ENCODE assay signal across 8 mouse cellular contexts in genomic region chr1:189080797-189081196, GRCm38 (mm10).
A peak's percentile ranks its signal among the peaks of the same experiment; 100 is the strongest.
DNase-seq lines count a peak whose midpoint lies in the region; ATAC-seq and TF ChIP-seq lines count a peak whose summit lies in the region.

No protein-coding gene starts in this region.

- intact Hi-C loops in left cerebral cortex, postnatal 36 days (cut with DNase I): no loop called here

- 24% methylated on average over 9 of the region's 9 CpGs for WGBS in midbrain, embryonic 11.5 days
- WGBS in stomach, postnatal 0 days: 15% methylated on average over 9 of the region's 9 CpGs

- ATAC-seq in midbrain, embryonic 11.5 days (ENCODE audit: low FRiP score): peak; percentile 85
- ATAC-seq in stomach, postnatal 0 days (ENCODE audit: low FRiP score, low TSS enrichment): peak; percentile 80

- no peaks in the 10 kb centered on the region for H3K27me3 ChIP-seq in midbrain, embryonic 11.5 days (ENCODE audit: control insufficient read depth, insufficient read depth, low read length)
- no peaks in the 10 kb centered on the region for H3K27me3 ChIP-seq in stomach, postnatal 0 days (ENCODE audit: control insufficient read depth, insufficient read depth, low read length)

- no peak overlapping the region for H3K4me3 ChIP-seq in midbrain, embryonic 11.5 days (ENCODE audit: low read depth, low read length)
- no peak overlapping the region for H3K4me3 ChIP-seq in stomach, postnatal 0 days (ENCODE audit: low read depth, low read length)

- DNase-seq in left cerebral cortex, adult 18-20 months (ENCODE audit: low spot score in 2 of 2): peak; percentile 49 to 52
- DNase-seq in left cerebral cortex, adult 11 months (ENCODE audit: low spot score): no peak
- DNase-seq in cerebellum, postnatal 25 days: peak; percentile 52 to 73
- DNase-seq in gastrocnemius, postnatal 10 days: peak; percentile 70
- DNase-seq in hindlimb bud, embryonic 11.5 days (ENCODE audit: extremely low spot score, low read depth, low spot score): peak; percentile 31
- DNase-seq in left cerebral cortex, postnatal 36 days (ENCODE audit: low spot score in 2 of 2): peak; percentile 24 to 38
- peak; percentile 94 for DNase-seq in midbrain, embryonic 11.5 days (ENCODE audit: low spot score, missing footprints)
- DNase-seq in stomach, postnatal 0 days (ENCODE audit: low spot score): peak; percentile 66

- no peak overlapping the region for H3K27ac ChIP-seq in midbrain, embryonic 11.5 days (ENCODE audit: low read depth, low read length)
- no peak overlapping the region for H3K27ac ChIP-seq in stomach, postnatal 0 days (replicated peaks)

- no peaks in the 10 kb centered on the region for H3K4me1 ChIP-seq in midbrain, embryonic 11.5 days (ENCODE audit: control insufficient read depth, insufficient read depth, low read length)
- no peaks in the 10 kb centered on the region for H3K4me1 ChIP-seq in stomach, postnatal 0 days (replicated peaks; ENCODE audit: control insufficient read depth, insufficient read depth)

- no peak for TF ChIP-seq EP300 in stomach, postnatal 0 days (optimal IDR thresholded peaks at IDR 0.05)

- no peak overlapping the region for H3K9ac ChIP-seq in midbrain, embryonic 11.5 days (ENCODE audit: low read length)
- no peak overlapping the region for H3K9ac ChIP-seq in stomach, postnatal 0 days (ENCODE audit: low read length)

- H3K4me2 ChIP-seq in midbrain, embryonic 11.5 days: no peak overlapping the region
- 0 out of 2 replicates have a peak overlapping the region, but pooled peaks have one; percentile 20 for H3K4me2 ChIP-seq in stomach, postnatal 0 days (replicated peaks; ENCODE audit: low read depth)

- peak; percentile 85 for TF ChIP-seq CTCF in stomach, postnatal 0 days (IDR thresholded peaks at IDR 0.05; ENCODE audit: low read depth)

- no peaks in the 10 kb centered on the region for H3K36me3 ChIP-seq in midbrain, embryonic 11.5 days (ENCODE audit: control insufficient read depth, insufficient read depth, low read length)
- H3K36me3 ChIP-seq in stomach, postnatal 0 days (ENCODE audit: control insufficient read depth, insufficient read depth, low read length): no peaks in the 10 kb centered on the region

- H3K9me3 ChIP-seq in midbrain, embryonic 11.5 days (ENCODE audit: control insufficient read depth, low read length): no peaks in the 10 kb centered on the region
- no peaks in the 10 kb centered on the region for H3K9me3 ChIP-seq in stomach, postnatal 0 days (ENCODE audit: control insufficient read depth, low read length)
